In the genomic region with DNA sequence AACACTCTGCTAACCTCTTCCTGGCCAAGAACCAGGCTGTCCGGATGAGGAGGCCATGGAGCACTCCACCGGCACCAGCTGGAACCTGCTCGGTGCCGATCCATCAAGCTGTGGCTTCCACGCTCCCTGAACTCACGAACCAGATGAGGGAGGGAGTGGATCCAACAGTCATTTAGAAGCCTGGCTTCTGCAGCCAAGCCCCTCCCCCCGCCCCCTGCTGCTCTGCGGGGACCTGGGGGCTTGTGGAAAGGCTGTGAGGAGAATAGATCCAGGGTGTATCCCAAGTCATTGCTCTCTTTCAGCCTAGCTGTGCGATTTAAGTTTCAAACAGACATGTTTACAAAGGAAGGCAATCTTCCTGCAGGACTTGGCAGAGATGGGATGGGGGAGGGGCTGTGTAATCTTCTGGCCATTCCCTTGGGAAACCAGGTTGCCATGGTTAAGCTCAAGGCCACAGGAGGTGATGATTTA, we compare ENCODE assay signal across 11 mouse cellular contexts. TPM values are rescaled to one million over a fixed set of nuclear protein-coding genes. Genes with fewer than 3 reads are reported as not detected.
DNase-seq lines count a peak whose midpoint lies in the region; ATAC-seq and TF ChIP-seq lines count a peak whose summit lies in the region.
"Had no signal": no experiment of that assay in that cellular context is flagged by ENCODE, and none has a peak within 500 bp of the region (broad histone marks: within the 10 kb centered on the region; RNA-seq: fewer than 3 reads in every experiment).

No protein-coding gene starts in this region.

- H3K9ac ChIP-seq in lung, embryonic 14.5 days, result 0 out of 2 replicates have a peak overlapping the region, but pooled peaks have one; percentile 5
- H3K9ac ChIP-seq in embryonic facial prominence, embryonic 13.5 days, result no peak overlapping the region
- H3K9ac ChIP-seq in intestine, postnatal 0 days (ENCODE audit: low read depth, low read length), result no peak overlapping the region

- WGBS in lung, embryonic 14.5 days, result 3% methylated on average over 9 of the region's 9 CpGs
- WGBS in embryonic facial prominence, embryonic 13.5 days, result 7% methylated on average over 9 of the region's 9 CpGs
- 5% methylated on average over 9 of the region's 9 CpGs for WGBS in intestine, postnatal 0 days

- ATAC-seq in lung, embryonic 14.5 days (ENCODE audit: insufficient read depth), result peak; percentile 89
- ATAC-seq in embryonic facial prominence, embryonic 13.5 days (ENCODE audit: insufficient number of reproducible peaks, insufficient read depth, low FRiP score, low TSS enrichment, low read depth), result no peak
- ATAC-seq in intestine, postnatal 0 days, result no peak
- ATAC-seq: Patski had no signal

- no peaks in the 10 kb centered on the region for H3K9me3 ChIP-seq in lung, embryonic 14.5 days (ENCODE audit: low read depth, low read length)
- H3K9me3 ChIP-seq in embryonic facial prominence, embryonic 13.5 days, result no peaks in the 10 kb centered on the region
- H3K9me3 ChIP-seq in intestine, postnatal 0 days (ENCODE audit: control insufficient read depth), result no peaks in the 10 kb centered on the region

- H3K4me3 ChIP-seq in lung, embryonic 14.5 days (ENCODE audit: low read depth, low read length), result no peak overlapping the region
- H3K4me3 ChIP-seq in embryonic facial prominence, embryonic 13.5 days, result no peak overlapping the region
- H3K4me3 ChIP-seq in intestine, postnatal 0 days (ENCODE audit: low read depth, low read length), result no peak overlapping the region

- H3K4me1 ChIP-seq in lung, embryonic 14.5 days (ENCODE audit: insufficient read depth), result peaks cover 6% of the 10 kb centered on the region
- H3K4me1 ChIP-seq in embryonic facial prominence, embryonic 13.5 days, result peaks cover 13% of the 10 kb centered on the region
- no peaks in the 10 kb centered on the region for H3K4me1 ChIP-seq in intestine, postnatal 0 days (replicated peaks; ENCODE audit: control insufficient read depth, insufficient read depth, low read length)

- peak; percentile 62 for DNase-seq in lung, embryonic 14.5 days
- no peak for DNase-seq in lung, adult 18-20 months
- DNase-seq in mesoderm, embryonic 11.5 days (ENCODE audit: low read depth, low spot score), result peak; percentile 62
- DNase-seq in layer of hippocampus, postnatal 36 days, result no peak
- DNase-seq in thymus, postnatal 14 days, result no peak
- DNase-seq in right cerebral cortex, adult 18-20 months, result no peak

- no peaks in the 10 kb centered on the region for H3K36me3 ChIP-seq in lung, embryonic 14.5 days (ENCODE audit: insufficient read depth)
- H3K36me3 ChIP-seq in embryonic facial prominence, embryonic 13.5 days, result no peaks in the 10 kb centered on the region
- no peaks in the 10 kb centered on the region for H3K36me3 ChIP-seq in intestine, postnatal 0 days (ENCODE audit: control insufficient read depth, insufficient read depth)

- peak overlapping the region; percentile 53 for H3K4me2 ChIP-seq in lung, embryonic 14.5 days
- H3K4me2 ChIP-seq in embryonic facial prominence, embryonic 13.5 days, result peak overlapping the region; percentile 44
- peak overlapping the region; percentile 37; the same call in 1 of the 2 replicates for H3K4me2 ChIP-seq in intestine, postnatal 0 days (replicated peaks; ENCODE audit: low read depth)

- no peak overlapping the region; the same call in 1 of the 2 replicates for H3K27ac ChIP-seq in lung, embryonic 14.5 days (ENCODE audit: low read depth)
- H3K27ac ChIP-seq in embryonic facial prominence, embryonic 13.5 days, result no peak overlapping the region
- no peak overlapping the region for H3K27ac ChIP-seq in intestine, postnatal 0 days (ENCODE audit: low read depth, low read length)

- no peak for TF ChIP-seq CTCF in lung, embryonic 14.5 days (IDR thresholded peaks at IDR 0.05; ENCODE audit: low read depth)
- no peak for TF ChIP-seq CTCF in intestine, postnatal 0 days (IDR thresholded peaks at IDR 0.05; ENCODE audit: low read depth)

- H3K27me3 ChIP-seq in lung, embryonic 14.5 days (ENCODE audit: insufficient read depth, low read length), result no peaks in the 10 kb centered on the region
- H3K27me3 ChIP-seq in embryonic facial prominence, embryonic 13.5 days, result 0 out of 2 replicates have a peak, but pooled peaks cover 5% of the 10 kb centered on the region
- no peaks in the 10 kb centered on the region for H3K27me3 ChIP-seq in intestine, postnatal 0 days (replicated peaks; ENCODE audit: control insufficient read depth, insufficient read depth, low read length)

RNA-seq across cellular contexts. Expression of a gene that starts 26.2 kb away (rescaled TPM):
- not detected in 2 replicates for polyA plus RNA-seq in lung, embryonic 14.5 days (2014; fragmentation: Nextera tagmentation; extraction: Ambion mirVana)
- polyA plus RNA-seq in embryonic facial prominence, embryonic 13.5 days (2015; fragmentation: Nextera tagmentation; extraction: Ambion mirVana), result not detected in 2 replicates
- not detected in 2 replicates for polyA plus RNA-seq in intestine, postnatal 0 days (2015; fragmentation: Nextera tagmentation; extraction: Ambion mirVana)
- not detected for total RNA-seq in layer of hippocampus, postnatal 36 days (2021)
- total RNA-seq: heart, postnatal 14 days had no signal
- polyA plus RNA-seq: Patski; spleen, adult 2 months had no signal

RNA-seq across cellular contexts. Expression of a gene that starts 47.0 kb away (rescaled TPM):
- polyA plus RNA-seq in lung, embryonic 14.5 days (2014; fragmentation: Nextera tagmentation; extraction: Ambion mirVana), result not detected in 2 replicates
- polyA plus RNA-seq in embryonic facial prominence, embryonic 13.5 days (2015; fragmentation: Nextera tagmentation; extraction: Ambion mirVana), result not detected in 2 replicates
- polyA plus RNA-seq in intestine, postnatal 0 days (2015; fragmentation: Nextera tagmentation; extraction: Ambion mirVana), result not detected in 2 replicates
- total RNA-seq in layer of hippocampus, postnatal 36 days (2021), result not detected
- total RNA-seq: heart, postnatal 14 days had no signal
- polyA plus RNA-seq: Patski; spleen, adult 2 months had no signal

RNA-seq across cellular contexts. Expression of a gene that starts 58.0 kb away (rescaled TPM):
- polyA plus RNA-seq in lung, embryonic 14.5 days (2014; fragmentation: Nextera tagmentation; extraction: Ambion mirVana), result not detected in 2 replicates
- polyA plus RNA-seq in embryonic facial prominence, embryonic 13.5 days (2015; fragmentation: Nextera tagmentation; extraction: Ambion mirVana), result not detected in 2 replicates
- polyA plus RNA-seq in intestine, postnatal 0 days (2015; fragmentation: Nextera tagmentation; extraction: Ambion mirVana), result not detected in 2 replicates
- total RNA-seq in layer of hippocampus, postnatal 36 days (2021), result not detected
- total RNA-seq: heart, postnatal 14 days had no signal
- polyA plus RNA-seq: Patski; spleen, adult 2 months had no signal

Comparison
In these comparisons a context has a peak if more than half of its experiments do, and no peak if none do; other contexts are left out.
1. DNase-seq: peak in lung, embryonic 14.5 days (single experiment) and mesoderm, embryonic 11.5 days (single experiment); none in lung, adult 18-20 months (0 of 2), layer of hippocampus, postnatal 36 days (0 of 2), thymus, postnatal 14 days (single experiment) and right cerebral cortex, adult 18-20 months (single experiment).
2. Peak in every context shown above with its lines, with median percentiles within 50 percentile points of each other: H3K4me2 ChIP-seq.